Mouse (Mus musculus) layer of hippocampus, adult 8-10 months (tissue): ENCODE results near the gene Dusp23. TPM values are rescaled to one million over a fixed set of nuclear protein-coding genes. Genes with fewer than 3 reads are reported as not detected.

ENCODE experiments used
- DNase-seq, 2 experiments: peaks; one replicate each; pipeline ENCODE4 v3.0.0; 2022; ENCODE audit warnings: low spot score in 2 of 2
- total RNA-seq, 4 experiments: library from RNA; stranded (reverse); gene quantifications; 2 replicates each; pipeline ENCODE4 v1.2.4; 2022

The Dusp23 gene
- total RNA-seq, 4 experiments from 2014 or later, result 5.1 to 9.1 (median 5.9) TPM

GRCm38 (mm10) chr1:172624081-172624480 lies 8.7 kb downstream of the Dusp23 start:
- DNase-seq, result no peak

DNA sequence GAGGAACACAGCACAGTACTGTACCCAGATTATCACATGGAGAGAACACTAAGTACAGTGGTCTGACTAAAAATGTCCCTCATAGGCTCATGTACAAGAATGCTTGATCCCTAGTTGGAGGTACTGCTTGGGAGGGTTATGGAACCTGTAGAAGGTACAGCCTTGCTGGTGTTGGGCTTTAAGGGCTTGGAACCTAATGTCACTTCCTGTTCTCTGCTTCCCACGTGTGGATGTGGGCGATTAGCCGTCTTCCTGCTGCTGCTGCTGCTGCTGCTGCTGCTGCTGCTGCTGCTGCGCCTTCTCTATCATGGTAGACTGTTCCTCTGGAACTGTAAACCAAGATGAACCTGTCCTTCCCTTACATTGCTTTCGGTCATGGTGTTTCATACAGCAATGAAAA lies 9.2 kb downstream of the Dusp23 start:
- no peak for DNase-seq

DNA sequence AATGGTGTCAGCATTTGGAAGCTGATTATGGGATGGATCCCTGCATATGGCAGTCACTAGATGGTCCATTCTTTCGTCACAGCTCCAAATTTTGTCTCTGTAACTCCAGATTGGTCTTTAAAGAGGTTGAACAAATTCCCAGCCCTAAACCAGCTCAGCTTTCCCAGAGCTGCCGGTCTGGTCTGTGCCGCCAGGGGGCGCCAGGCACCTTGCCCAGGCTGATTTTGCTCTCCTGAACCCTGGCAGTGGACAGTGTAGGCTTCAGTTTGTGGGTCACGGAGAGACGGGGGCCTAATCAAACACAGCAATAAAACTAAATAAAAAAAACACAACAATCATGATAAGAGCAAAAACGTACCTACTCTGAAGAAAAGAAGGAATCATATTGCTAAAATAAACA lies 13.5 kb downstream of the Dusp23 start:
- peak; percentile 19 to 64 for DNase-seq

DNA sequence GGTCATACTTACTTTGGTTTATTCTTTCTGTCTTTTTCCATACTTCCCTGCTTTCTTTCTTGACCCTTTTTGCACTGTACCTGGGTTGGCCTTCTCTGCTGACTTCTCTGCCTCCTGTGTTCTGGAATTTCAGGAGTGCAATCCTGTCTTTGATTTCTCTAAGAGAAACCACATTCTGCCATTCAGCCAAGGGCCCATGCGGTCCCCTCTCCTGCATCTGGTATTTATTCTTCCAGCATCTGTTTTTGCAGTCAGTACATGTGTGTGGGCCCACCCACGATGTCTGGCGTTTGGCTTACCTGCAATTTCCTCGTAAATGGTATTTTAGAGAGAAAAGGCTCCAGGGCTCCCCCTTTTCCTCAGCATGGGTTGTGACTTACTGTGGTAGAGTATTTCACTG lies 14.6 kb downstream of the Dusp23 start:
- DNase-seq, result peak; percentile 14 to 19

DNA sequence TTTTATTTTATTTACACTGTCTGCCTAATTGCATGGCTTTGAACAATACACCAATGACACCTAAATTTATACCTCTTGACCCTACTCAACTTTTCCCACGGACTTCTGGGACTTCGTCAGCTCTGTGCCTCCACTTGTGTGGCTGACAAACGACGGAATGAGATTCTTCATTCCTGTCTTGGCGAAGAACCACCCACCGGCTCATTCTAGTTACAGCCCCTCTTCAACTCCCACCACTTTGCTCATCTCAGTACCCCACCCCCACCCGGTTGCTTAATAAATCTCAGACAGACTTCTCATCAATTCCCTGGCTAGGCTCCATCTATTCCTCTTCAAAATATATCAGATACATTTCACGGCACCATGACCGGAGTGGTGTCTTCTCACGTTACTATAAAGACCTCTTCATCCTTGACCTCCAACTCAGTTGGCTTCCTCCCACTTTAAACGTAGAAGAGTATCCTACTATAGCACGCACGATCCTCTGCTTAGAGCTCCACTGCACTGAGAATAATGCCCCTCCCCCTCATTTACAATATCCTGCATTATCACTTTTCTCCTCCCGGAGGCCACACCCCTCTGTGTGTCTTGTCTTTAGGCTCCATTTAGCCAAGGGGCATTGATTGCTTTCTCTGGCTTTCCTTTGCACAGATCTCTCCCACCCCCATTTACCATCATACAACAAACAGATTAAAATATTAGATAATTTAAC lies 15.2 kb downstream of the Dusp23 start:
- DNase-seq, result no peak

- DNase-seq, result peak; percentile 18 to 39
These were observed 16.0 kb downstream of the Dusp23 start for GRCm38 (mm10) chr1:172616537-172617300.

DNA sequence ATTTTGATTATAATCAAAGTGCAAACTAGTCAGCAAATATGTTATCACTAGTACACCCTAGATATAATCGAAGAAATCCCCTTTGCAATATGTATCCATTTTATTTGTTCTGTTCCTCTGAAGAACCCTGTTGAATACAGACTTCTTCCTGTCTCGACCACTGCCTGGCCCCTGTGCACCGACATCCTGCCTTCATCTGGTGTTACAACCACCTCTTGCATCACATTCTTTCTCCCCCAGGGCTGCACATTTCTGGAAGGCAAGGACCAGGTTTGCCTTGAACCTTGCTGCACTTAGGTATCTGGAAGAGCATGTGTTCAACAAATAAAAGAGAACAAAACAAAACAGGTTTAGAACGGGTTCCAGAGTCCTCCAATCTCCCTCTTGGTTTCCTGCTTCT lies 17.4 kb downstream of the Dusp23 start:
- no peak for DNase-seq

GRCm38 (mm10) chr1:172614654-172615053 lies 18.1 kb downstream of the Dusp23 start:
- DNase-seq, result no peak

DNA sequence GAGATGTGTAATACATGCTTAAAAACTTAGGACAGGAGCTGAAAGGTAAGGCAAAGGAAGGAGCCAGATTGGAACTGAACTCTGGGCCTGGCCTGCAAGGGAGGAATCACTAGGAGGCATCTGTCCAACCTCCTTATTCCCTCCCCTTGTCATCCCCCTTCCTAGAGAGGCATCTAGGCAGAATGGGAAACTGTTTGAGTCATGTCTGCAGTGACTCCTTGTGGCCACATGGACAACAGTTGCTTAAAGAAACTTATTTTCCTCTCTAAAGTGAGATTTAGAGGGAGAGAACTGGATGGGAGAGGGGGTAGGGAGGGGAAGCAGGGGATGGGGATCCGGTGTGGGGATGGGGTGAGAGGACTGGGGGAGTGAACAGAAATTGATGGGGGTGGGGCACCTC lies 20.0 kb downstream of the Dusp23 start:
- no peak for DNase-seq

DNA sequence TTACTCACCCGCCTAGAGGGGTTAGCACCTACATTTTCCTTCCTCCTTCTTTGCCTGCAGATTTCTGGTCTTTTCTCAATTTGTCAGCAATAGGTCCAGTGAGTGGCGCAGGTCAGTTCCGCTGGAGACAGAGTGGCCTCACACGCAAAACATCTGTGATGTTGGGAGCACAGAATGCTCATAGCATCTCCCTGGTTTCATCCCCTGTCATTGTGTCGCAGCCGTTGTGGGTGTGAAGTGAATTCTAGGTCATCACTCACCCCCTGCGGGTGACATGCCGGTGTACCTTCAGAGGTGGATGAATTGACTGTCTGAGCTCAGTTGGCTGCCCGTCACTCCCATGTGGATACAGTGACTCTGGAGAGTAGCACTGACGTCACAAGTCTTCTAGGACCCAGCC lies 21.5 kb downstream of the Dusp23 start:
- no peak for DNase-seq

DNA sequence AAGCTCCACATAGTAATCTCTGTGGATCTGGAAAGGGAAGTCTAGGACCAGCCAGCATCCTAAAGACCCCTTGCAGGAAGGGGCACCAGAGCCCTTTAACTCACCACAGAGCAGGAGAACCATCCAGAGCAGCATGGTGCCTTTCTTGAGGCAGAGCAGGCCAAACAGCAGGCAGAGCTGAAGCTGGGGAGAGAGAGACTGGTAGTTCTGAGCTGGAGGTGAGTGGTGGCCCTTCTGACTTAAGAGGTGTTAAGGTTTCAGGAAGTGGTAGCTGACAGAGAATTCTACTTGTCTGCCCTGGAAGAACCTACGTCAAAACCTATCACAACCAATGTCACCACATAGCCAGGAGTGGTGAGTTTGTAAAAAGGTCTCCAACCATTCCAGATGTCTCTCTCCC lies 30.4 kb downstream of the Dusp23 start, which contains the start of gene Fcrl6:
Gene Fcrl6, minus strand, starts transcription at position 226 of the 400 bp plus-strand sequence.
- DNase-seq, result no peak

DNA sequence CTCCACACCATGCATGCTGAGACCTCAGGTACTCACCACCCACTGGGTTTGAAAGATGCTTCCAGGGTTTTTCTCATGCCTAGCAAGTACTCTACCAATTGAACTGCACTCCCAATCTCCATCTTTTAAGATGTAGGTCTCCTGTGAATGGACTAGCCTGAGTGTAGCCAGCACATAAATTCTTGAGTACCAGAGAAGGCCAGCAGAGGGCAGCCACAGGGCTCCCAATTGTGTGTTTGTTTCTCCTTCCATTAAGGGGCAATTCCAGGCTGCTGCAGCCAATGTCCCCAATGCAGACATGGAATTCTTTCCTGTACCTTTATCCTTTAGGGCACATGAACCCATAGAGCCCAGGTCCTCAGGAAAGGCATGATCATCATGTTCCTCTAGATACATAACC lies 38.3 kb downstream of the Dusp23 start:
- no peak for DNase-seq

- DNase-seq, result no peak
These were observed 38.8 kb downstream of the Dusp23 start for GRCm38 (mm10) chr1:172593956-172594355.

DNA sequence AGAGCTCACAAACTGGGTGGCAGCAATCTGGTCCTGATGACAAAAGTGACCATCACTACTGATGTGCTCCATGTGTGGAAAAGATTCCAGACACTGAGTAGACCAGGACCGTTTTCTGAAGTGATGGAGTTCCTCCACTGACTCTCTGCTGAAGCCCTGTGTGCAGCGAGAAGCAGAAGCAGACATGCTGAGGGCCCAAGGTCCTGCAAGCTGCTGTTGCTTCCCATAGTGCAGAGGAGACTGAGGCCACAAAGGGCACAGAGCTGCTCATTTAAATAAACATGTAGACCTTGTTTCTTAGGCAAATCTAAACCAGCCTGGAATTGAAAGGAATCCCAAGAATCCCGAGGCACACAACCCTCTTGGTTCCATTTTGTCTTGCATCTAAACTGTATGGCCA lies 39.4 kb downstream of the Dusp23 start:
- no peak for DNase-seq

GRCm38 (mm10) chr1:172590385-172590784 lies 42.4 kb downstream of the Dusp23 start, which contains the start of gene Slamf8:
Slamf8 (minus strand) TSS chr1:172590568.
- DNase-seq, result no peak

- no peak for DNase-seq
These were observed 46.9 kb downstream of the Dusp23 start for GRCm38 (mm10) chr1:172585612-172586567.

GRCm38 (mm10) chr1:172585026-172585425 lies 47.7 kb downstream of the Dusp23 start:
- no peak for DNase-seq

DNA sequence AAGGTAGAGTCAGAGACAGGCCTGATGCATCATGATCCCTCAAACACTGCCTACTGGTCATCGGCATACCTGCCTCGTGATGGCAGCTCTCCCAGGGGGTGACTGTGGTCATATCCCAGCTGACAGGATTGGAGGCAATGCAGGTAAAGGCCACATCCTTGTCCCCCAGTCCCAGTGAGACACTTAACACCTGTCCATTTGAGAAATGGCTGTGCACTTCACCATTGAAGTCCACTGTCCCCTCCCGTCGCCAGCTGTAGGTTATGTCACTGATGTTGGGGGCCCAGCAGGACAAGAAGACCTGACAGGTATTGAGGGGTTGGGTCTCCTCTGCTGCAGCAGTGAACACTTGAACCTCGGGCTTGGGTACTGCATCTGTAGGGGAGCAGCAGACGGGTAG lies 48.5 kb downstream of the Dusp23 start:
- DNase-seq, result no peak

GRCm38 (mm10) chr1:172582436-172582835 lies 50.3 kb downstream of the Dusp23 start:
- DNase-seq, result no peak
